Comparison of ENCODE assay signal across 8 mouse cellular contexts in genomic region chr4:40853565-40854386, GRCm38 (mm10). TPM values are rescaled to one million over a fixed set of nuclear protein-coding genes. Genes with fewer than 3 reads are reported as not detected.
DNase-seq lines count a peak whose midpoint lies in the region; ATAC-seq and TF ChIP-seq lines count a peak whose summit lies in the region.

TSS of gene B4galt1 (minus strand) at chr4:40854005.

- peak within 1 kb of the TSS; percentile 83 for H3K9ac ChIP-seq in forebrain, embryonic 13.5 days
- peak within 1 kb of the TSS; percentile 97 for H3K9ac ChIP-seq in liver, postnatal 0 days (replicated peaks)
- H3K9ac ChIP-seq in neural tube, embryonic 14.5 days (replicated peaks; ENCODE audit: low read depth, low read length) = peak within 1 kb of the TSS; percentile 84

- H3K4me2 ChIP-seq in forebrain, embryonic 13.5 days = peak within 1 kb of the TSS; percentile 86
- H3K4me2 ChIP-seq in liver, postnatal 0 days (ENCODE audit: low read depth, low read length) = peak within 1 kb of the TSS; percentile 78
- H3K4me2 ChIP-seq in neural tube, embryonic 14.5 days (ENCODE audit: low read depth, low read length) = peak within 1 kb of the TSS; percentile 73

- DNase-seq in c-Kit-positive CD71-positive TER-119-positive erythroid progenitor cells, embryonic 14.5 days (ENCODE audit: low spot score) = peak; percentile 100
- DNase-seq in heart, postnatal 10 days = peak; percentile 100
- DNase-seq in large intestine, adult 2 months (ENCODE audit: low read depth, low spot score) = peak; percentile 97
- DNase-seq in liver, postnatal 0 days = peak; percentile 100
- peak; percentile 100 for DNase-seq in testis, postnatal 10 days (ENCODE audit: low spot score)

- intact Hi-C loops in heart, postnatal 10 days (cut with DNase I) = loop anchor here (2.0 to 5.0 kb wide), 2 partner anchors 15 to 54 kb away; no protein-coding TSS in a partner anchor

- H3K4me1 ChIP-seq in E14TG2a.4 (replicated peaks; ENCODE audit: low read depth, low read length) = peaks cover 80% of the 10 kb centered on the region
- peaks cover 48% of the 10 kb centered on the region for H3K4me1 ChIP-seq in forebrain, embryonic 13.5 days
- peaks cover 27% of the 10 kb centered on the region for H3K4me1 ChIP-seq in liver, postnatal 0 days (ENCODE audit: insufficient read depth)
- H3K4me1 ChIP-seq in neural tube, embryonic 14.5 days (ENCODE audit: control insufficient read depth, insufficient read depth, low read length) = peaks cover 19% of the 10 kb centered on the region

- TF ChIP-seq CTCF in E14TG2a.4 (conservative IDR thresholded peaks at IDR 0.05; ENCODE audit: low read length) = no peak
- TF ChIP-seq CTCF in liver, postnatal 0 days (IDR thresholded peaks at IDR 0.05; ENCODE audit: low read depth) = no peak

- H3K27me3 ChIP-seq in E14TG2a.4 (ENCODE audit: insufficient read depth, low read length) = no peaks in the 10 kb centered on the region
- H3K27me3 ChIP-seq in forebrain, embryonic 13.5 days = no peaks in the 10 kb centered on the region
- no peaks in the 10 kb centered on the region for H3K27me3 ChIP-seq in liver, postnatal 0 days (ENCODE audit: insufficient read depth, low read length)
- no peaks in the 10 kb centered on the region for H3K27me3 ChIP-seq in neural tube, embryonic 14.5 days (ENCODE audit: control insufficient read depth, insufficient read depth, low read length)

- H3K9me3 ChIP-seq in E14TG2a.4 (ENCODE audit: low read length) = no peaks in the 10 kb centered on the region
- no peaks in the 10 kb centered on the region for H3K9me3 ChIP-seq in forebrain, embryonic 13.5 days (replicated peaks)
- no peaks in the 10 kb centered on the region for H3K9me3 ChIP-seq in liver, postnatal 0 days (ENCODE audit: low read length)
- no peaks in the 10 kb centered on the region for H3K9me3 ChIP-seq in neural tube, embryonic 14.5 days (ENCODE audit: control insufficient read depth, low read length)

- TF ChIP-seq EP300 in liver, postnatal 0 days (IDR thresholded peaks at IDR 0.05; ENCODE audit: low read depth) = peak; percentile 41; the same call in 1 of the 2 replicates

- peak within 1 kb of the TSS; percentile 92 for H3K4me3 ChIP-seq in E14TG2a.4 (replicated peaks; ENCODE audit: low read length)
- peak within 1 kb of the TSS; percentile 69 for H3K4me3 ChIP-seq in forebrain, embryonic 13.5 days
- H3K4me3 ChIP-seq in liver, postnatal 0 days (ENCODE audit: low read depth, low read length) = peak within 1 kb of the TSS; percentile 88
- peak within 1 kb of the TSS; percentile 74 for H3K4me3 ChIP-seq in neural tube, embryonic 14.5 days (ENCODE audit: low read depth, low read length)

- ATAC-seq in forebrain, embryonic 13.5 days = peak; percentile 95
- peak; percentile 80 for ATAC-seq in liver, postnatal 0 days
- ATAC-seq in neural tube, embryonic 14.5 days (ENCODE audit: low read depth) = peak; percentile 93

- H3K27ac ChIP-seq in forebrain, embryonic 13.5 days = peak within 1 kb of the TSS; percentile 84
- peak within 1 kb of the TSS; percentile 98 for H3K27ac ChIP-seq in liver, postnatal 0 days (ENCODE audit: low read depth)
- peak within 1 kb of the TSS; percentile 82 for H3K27ac ChIP-seq in neural tube, embryonic 14.5 days (ENCODE audit: low read depth, low read length)

- H3K36me3 ChIP-seq in E14TG2a.4 (ENCODE audit: insufficient read depth, low read length) = peaks cover 28% of the 10 kb centered on the region
- H3K36me3 ChIP-seq in forebrain, embryonic 13.5 days (ENCODE audit: poor library complexity, severe bottlenecking) = no peaks in the 10 kb centered on the region
- peaks cover 2% of the 10 kb centered on the region; the same call in 1 of the 2 replicates for H3K36me3 ChIP-seq in liver, postnatal 0 days (replicated peaks; ENCODE audit: insufficient read depth, low read length)
- no peaks in the 10 kb centered on the region for H3K36me3 ChIP-seq in neural tube, embryonic 14.5 days (ENCODE audit: control insufficient read depth, insufficient read depth, low read length)

- under 1% methylated on average over 75 of the region's 83 CpGs for WGBS in forebrain, embryonic 13.5 days
- under 1% methylated on average over 83 of the region's 83 CpGs for WGBS in large intestine, adult 2 months
- under 1% methylated on average over 77 of the region's 83 CpGs for WGBS in liver, postnatal 0 days (ENCODE audit: insufficient replicate concordance)
- WGBS in neural tube, embryonic 14.5 days = under 1% methylated on average over 81 of the region's 83 CpGs

RNA-seq across cellular contexts. Expression of gene B4galt1, which starts in this region (rescaled TPM):
- polyA plus RNA-seq in forebrain, embryonic 13.5 days (2015; fragmentation: Nextera tagmentation; extraction: Ambion mirVana) = 7.8 and 9.1 TPM in 2 replicates
- 100 to 1,000 TPM in 1 of 2 experiments, 10 to 100 TPM in 1; 95.5 to 103 TPM for total RNA-seq in heart, postnatal 10 days (2021)
- polyA plus RNA-seq in large intestine, adult 2 months (2012; rRNA removed) = 55.4 and 71.0 TPM in 2 replicates
- 26.4 and 30.2 TPM in 2 replicates for polyA plus RNA-seq in liver, postnatal 0 days (2015; fragmentation: Nextera tagmentation; extraction: Ambion mirVana)
- 5.2 and 9.9 TPM in 2 replicates for polyA plus RNA-seq in neural tube, embryonic 14.5 days (2014; fragmentation: Nextera tagmentation; extraction: Ambion mirVana)

Comparison
In these comparisons a context has a peak if more than half of its experiments do, and no peak if none do; other contexts are left out.
1. Peak in every context shown above with its lines: DNase-seq, ATAC-seq, H3K4me3 ChIP-seq and H3K27ac ChIP-seq.